Mouse (Mus musculus) neural tube, embryonic 14.5 days (tissue): ENCODE measurements around the gene Micall1. TPM values are rescaled to one million over a fixed set of nuclear protein-coding genes. Genes with fewer than 3 reads are reported as not detected.

ENCODE experiments used
- ATAC-seq: fragments of 200-750 bp; cut with Nextera tagmentation; 2 replicates; pipeline ENCODE4 v1.8.0; 2017; ENCODE audit warnings: low read depth, mild to moderate bottlenecking, moderate TSS enrichment, moderate library complexity
- H3K27ac ChIP-seq: fragments of 300-500 bp; sonication (generic); 2 replicates; pipeline ENCODE4 v1.5.1; 2014; ENCODE audit warnings: low read depth, mild to moderate bottlenecking, control low read depth, low read length, moderate library complexity, mixed read lengths
- H3K27me3 ChIP-seq: fragments of 300-500 bp; sonication (generic); 2 replicates; pipeline ENCODE4 v1.6.1; 2014; ENCODE audit warnings: low read length; ENCODE audit not compliant: control insufficient read depth, insufficient read depth
- H3K36me3 ChIP-seq: fragments of 300-500 bp; sonication (generic); 2 replicates; pipeline ENCODE4 v1.6.1; 2014; ENCODE audit warnings: low read length, mixed read lengths; ENCODE audit not compliant: control insufficient read depth, insufficient read depth
- H3K4me1 ChIP-seq: fragments of 300-500 bp; sonication (generic); 2 replicates; pipeline ENCODE4 v1.6.1; 2014; ENCODE audit warnings: low read length; ENCODE audit not compliant: control insufficient read depth, insufficient read depth
- H3K4me2 ChIP-seq: fragments of 300-500 bp; sonication (generic); 2 replicates; pipeline ENCODE4 v1.6.1; 2014; ENCODE audit warnings: mild to moderate bottlenecking, low read depth, low read length, control low read depth
- H3K4me3 ChIP-seq: fragments of 300-500 bp; sonication (generic); 2 replicates; pipeline ENCODE4 v1.5.1; 2014; ENCODE audit warnings: low read depth, low read length, control low read depth, mixed read lengths
- H3K9ac ChIP-seq: fragments of 300-500 bp; sonication (generic); replicated peaks from 2 replicates; pipeline ENCODE4 v1.6.1; 2014; ENCODE audit warnings: low read depth, mild to moderate bottlenecking, control low read depth, low read length, mixed read lengths
- H3K9me3 ChIP-seq: fragments of 300-500 bp; sonication (generic); 2 replicates; pipeline ENCODE4 v1.6.1; 2016; ENCODE audit warnings: low read length; ENCODE audit not compliant: control insufficient read depth
- WGBS: fragments of 180-500 bp; shearing (Covaris S2); extraction: QIAGEN DNeasy Blood & Tissue Kit; methylation state at CpG from one replicate; pipeline ENCODE4 v1.1.7; 2014; 5-methylcytosine and 5-hydroxymethylcytosine counted together
- polyA plus RNA-seq: library from polyadenylated mRNA; unstranded; fragments of >200 nt; fragmentation: Nextera tagmentation; extraction: Ambion mirVana; gene quantifications from 2 replicates; pipeline ENCODE4 v1.2.1, GENCODE M21; 2014

The Micall1 gene
- polyA plus RNA-seq, 1 experiment from 2014 or later = 12.6 TPM

DNA sequence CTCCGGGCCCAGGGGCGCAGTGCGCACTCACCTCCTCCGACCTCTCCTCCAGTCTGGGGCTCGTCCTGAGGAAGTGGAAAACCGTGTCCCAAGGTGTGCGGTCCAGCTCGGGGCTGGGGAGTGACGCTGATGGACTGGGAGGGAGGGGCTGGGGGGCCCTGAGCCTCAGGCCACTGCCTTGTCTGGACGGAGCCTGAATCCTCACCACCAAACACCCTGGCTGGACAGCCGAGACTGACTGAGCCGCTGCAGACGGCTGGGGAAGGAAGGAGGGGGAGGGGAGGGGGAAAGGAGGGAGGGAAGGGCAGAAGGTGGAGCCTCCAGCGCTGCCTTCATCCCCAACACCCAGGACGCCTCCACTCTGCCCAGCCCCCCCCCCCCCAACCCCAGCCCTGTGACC lies 55.6 kb downstream of the Micall1 start:
- peak; percentile 28; the same call in 1 of the 2 replicates for ATAC-seq
- Histone ChIP-seq H3K9ac (no peak overlapping the region; the same call in 1 of the 2 replicates), H3K4me2 (no peak overlapping the region), H3K27ac (no peak overlapping the region), H3K9me3 (no peaks in the 10 kb centered on the region), H3K4me3 (peak overlapping the region; percentile 24; the same call in 1 of the 2 replicates), H3K4me1 (no peaks in the 10 kb centered on the region), H3K36me3 (no peaks in the 10 kb centered on the region), H3K27me3 (peaks cover 31% of the 10 kb centered on the region)
- 5% methylated on average over 14 of the region's 15 CpGs for WGBS

DNA sequence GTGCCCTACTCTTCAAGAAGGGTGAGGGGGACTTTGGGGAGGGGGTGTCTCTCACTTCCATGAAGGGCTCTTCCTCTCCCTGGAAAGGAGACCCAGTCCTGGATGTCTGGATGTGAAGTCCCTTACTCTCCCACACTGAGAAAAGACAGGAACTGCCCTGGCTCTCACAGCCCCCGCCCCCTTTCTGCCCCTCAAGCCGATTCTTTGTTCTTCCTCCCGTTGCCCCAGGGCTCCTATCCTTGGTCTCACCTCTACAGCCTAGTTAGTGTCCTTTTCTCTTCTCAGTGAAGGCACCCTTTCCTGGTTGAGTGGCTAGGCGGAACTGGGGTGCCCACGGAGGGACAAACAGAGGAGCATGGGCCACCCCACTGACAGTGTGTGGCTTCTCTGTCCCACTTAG lies 56.4 kb downstream of the Micall1 start, which contains the start of gene Sox10:
TSS of gene Sox10 (minus strand) at position 101 of the 400 bp plus-strand sequence.
- Histone ChIP-seq H3K27me3 (peaks cover 31% of the 10 kb centered on the region), H3K27ac (peak within 1 kb of the TSS; percentile 44; the same call in 1 of the 2 replicates), H3K4me1 (no peaks in the 10 kb centered on the region), H3K4me3 (peak within 1 kb of the TSS; percentile 24; the same call in 1 of the 2 replicates), H3K9me3 (no peaks in the 10 kb centered on the region), H3K4me2 (peak within 1 kb of the TSS; percentile 20), H3K9ac (peak within 1 kb of the TSS; percentile 26; the same call in 1 of the 2 replicates), H3K36me3 (no peaks in the 10 kb centered on the region)
- ATAC-seq = no peak
- 49% methylated on average over 5 of the region's 5 CpGs for WGBS

DNA sequence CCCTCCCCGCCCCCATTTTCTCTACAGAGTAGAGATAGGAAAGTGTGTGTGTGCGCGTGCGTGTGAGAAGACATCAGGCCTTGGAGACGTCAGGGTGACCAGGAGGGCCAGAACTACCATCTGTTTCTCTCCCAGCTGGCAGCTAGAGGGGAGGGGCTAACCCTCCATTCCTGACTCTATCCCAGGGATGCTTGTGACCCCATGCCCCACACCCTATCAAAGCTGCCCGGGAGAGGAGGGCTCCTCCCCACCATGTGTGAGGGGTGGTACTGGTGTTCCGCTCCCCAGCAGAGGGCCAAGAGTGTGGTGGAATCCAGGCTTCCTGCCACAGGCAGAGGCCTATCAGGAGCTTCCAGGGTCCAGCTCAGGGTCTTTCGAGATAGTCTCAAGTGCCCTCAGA lies 58.0 kb downstream of the Micall1 start:
- peak overlapping the region; percentile 24; the same call in 1 of the 2 replicates for H3K27ac ChIP-seq
- H3K4me1 ChIP-seq = no peaks in the 10 kb centered on the region
- 45% methylated on average over 8 of the region's 8 CpGs for WGBS
- no peak overlapping the region for H3K9ac ChIP-seq
- peaks cover 30% of the 10 kb centered on the region for H3K27me3 ChIP-seq
- no peaks in the 10 kb centered on the region for H3K9me3 ChIP-seq
- H3K36me3 ChIP-seq = no peaks in the 10 kb centered on the region
- no peak overlapping the region for H3K4me3 ChIP-seq
- H3K4me2 ChIP-seq = no peak overlapping the region; the same call in 1 of the 2 replicates
- ATAC-seq = peak; percentile 45; the same call in 1 of the 2 replicates

DNA sequence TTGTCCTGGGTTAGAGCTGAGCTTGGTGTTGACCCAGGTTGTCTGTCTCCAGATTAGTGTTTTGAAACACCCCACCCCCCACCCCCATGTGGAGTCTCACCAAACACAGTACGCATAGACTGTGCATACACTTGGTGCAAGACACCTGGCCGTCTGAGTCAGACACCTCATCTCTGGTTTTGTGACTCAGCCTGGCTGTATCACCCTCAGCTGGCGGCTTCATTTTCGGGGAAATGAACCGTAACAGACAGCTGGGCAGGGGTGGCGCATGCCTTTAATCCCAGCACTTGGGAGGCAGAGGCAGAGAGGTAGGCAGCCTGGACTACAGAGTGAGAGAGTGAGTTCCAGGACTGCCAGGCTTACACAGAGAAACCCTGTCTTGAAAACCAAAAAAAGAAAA lies 68.2 kb downstream of the Micall1 start:
- H3K4me3 ChIP-seq = no peak overlapping the region
- no peaks in the 10 kb centered on the region for H3K27me3 ChIP-seq
- WGBS = 45% methylated on average over 6 of the region's 6 CpGs
- no peak overlapping the region for H3K4me2 ChIP-seq
- no peaks in the 10 kb centered on the region for H3K36me3 ChIP-seq
- no peak for ATAC-seq
- H3K4me1 ChIP-seq = no peaks in the 10 kb centered on the region
- no peak overlapping the region for H3K9ac ChIP-seq
- no peak overlapping the region for H3K27ac ChIP-seq
- no peaks in the 10 kb centered on the region for H3K9me3 ChIP-seq

DNA sequence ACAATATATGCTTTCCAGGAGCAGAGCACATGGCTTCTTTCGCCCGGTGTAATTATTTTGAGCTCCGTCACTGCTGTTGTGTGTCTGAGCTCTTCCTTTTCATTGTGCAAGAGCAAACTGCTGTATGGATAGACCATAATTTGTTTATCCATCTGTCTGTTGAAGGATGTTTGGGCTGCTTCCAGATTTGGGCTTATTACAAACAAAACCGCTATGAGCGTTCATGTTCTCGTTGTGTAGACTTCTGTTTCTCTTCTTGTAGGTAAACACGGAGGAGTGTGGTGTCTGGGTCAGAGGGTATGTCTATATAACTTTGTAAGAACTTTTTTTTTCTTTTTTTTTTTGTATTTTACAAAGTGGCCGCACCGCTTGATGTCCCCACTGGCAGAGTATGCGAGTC lies 76.5 kb downstream of the Micall1 start:
- H3K4me3 ChIP-seq = no peak overlapping the region
- H3K9me3 ChIP-seq = no peaks in the 10 kb centered on the region
- no peak overlapping the region for H3K9ac ChIP-seq
- H3K4me1 ChIP-seq = no peaks in the 10 kb centered on the region
- H3K27me3 ChIP-seq = no peaks in the 10 kb centered on the region
- no peaks in the 10 kb centered on the region for H3K36me3 ChIP-seq
- H3K27ac ChIP-seq = no peak overlapping the region
- no peak overlapping the region for H3K4me2 ChIP-seq
- WGBS = 83% methylated on average over 10 of the region's 10 CpGs
- no peak for ATAC-seq

Other genes with a start within 250 kb of the Micall1 start
- 31.7 and 37.1 TPM in 2 replicates for gene Gga1, start 231.7 kb upstream of the Micall1 start, polyA plus RNA-seq
- 0.21 TPM in 1 of 2 replicates, not detected in the other for gene Gm49510, start 209.2 kb upstream of the Micall1 start, polyA plus RNA-seq
- gene Sh3bp1, start 209.1 kb upstream of the Micall1 start, polyA plus RNA-seq = 3.4 and 4.1 TPM in 2 replicates
- gene Pdxp, start 195.0 kb upstream of the Micall1 start, polyA plus RNA-seq = 74.9 and 84.7 TPM in 2 replicates
- 50.7 and 166 TPM in 2 replicates for gene Lgals1, start 182.2 kb upstream of the Micall1 start, polyA plus RNA-seq
- gene Nol12, start 174.0 kb upstream of the Micall1 start, polyA plus RNA-seq = 58.4 and 66.0 TPM in 2 replicates
- 33.9 and 35.4 TPM in 2 replicates for gene Triobp, start 161.2 kb upstream of the Micall1 start, polyA plus RNA-seq
- 45.6 and 126 TPM in 2 replicates for gene H1f0, start 80.4 kb upstream of the Micall1 start, polyA plus RNA-seq
- gene Galr3, start 67.0 kb upstream of the Micall1 start, polyA plus RNA-seq = not detected in 2 replicates
- 45.9 and 46.2 TPM in 2 replicates for gene Ankrd54, start 46.0 kb upstream of the Micall1 start, polyA plus RNA-seq
- gene Eif3l, start 33.7 kb upstream of the Micall1 start, polyA plus RNA-seq = 169 and 183 TPM in 2 replicates
- gene Polr2f, start 32.1 kb downstream of the Micall1 start, polyA plus RNA-seq = 276 and 304 TPM in 2 replicates
- gene 1700088E04Rik, start 32.4 kb downstream of the Micall1 start, polyA plus RNA-seq = 13.3 and 18.0 TPM in 2 replicates
- gene Sox10, start 56.3 kb downstream of the Micall1 start, polyA plus RNA-seq = 7.7 and 14.5 TPM in 2 replicates
- gene Pick1, start 120.3 kb downstream of the Micall1 start, polyA plus RNA-seq = 47.3 and 58.8 TPM in 2 replicates
- 1.3 and 1.5 TPM in 2 replicates for gene Gm49486, start 120.5 kb downstream of the Micall1 start, polyA plus RNA-seq
- gene Slc16a8, start 145.9 kb downstream of the Micall1 start, polyA plus RNA-seq = 0.21 and 0.35 TPM in 2 replicates
- gene Baiap2l2, start 176.6 kb downstream of the Micall1 start, polyA plus RNA-seq = 1.7 and 2.3 TPM in 2 replicates
- 24.0 and 25.5 TPM in 2 replicates for gene Pla2g6, start 219.5 kb downstream of the Micall1 start, polyA plus RNA-seq
- 0.64 and 1.0 TPM in 2 replicates for gene Maff, start 237.7 kb downstream of the Micall1 start, polyA plus RNA-seq